Mouse (Mus musculus): ENCODE results near the gene Kif17. TPM values are rescaled to one million over a fixed set of nuclear protein-coding genes. Genes with fewer than 3 reads are reported as not detected.

Gene Kif17
- polyA plus RNA-seq, 1 experiment from 2014 or later, result 4.3 TPM

- WGBS, result under 1% methylated on average over 64 of the region's 64 CpGs
- Histone ChIP-seq H3K4me2 (ENCODE audit: low read depth, low read length) (peak within 1 kb of the TSS; percentile 82), H3K4me1 (ENCODE audit: control insufficient read depth, insufficient read depth, low read length) (peaks cover 16% of the 10 kb centered on the region), H3K27ac (ENCODE audit: low read depth, low read length) (peak within 1 kb of the TSS; percentile 83), H3K27me3 (ENCODE audit: control insufficient read depth, insufficient read depth, low read length) (no peaks in the 10 kb centered on the region), H3K9me3 (ENCODE audit: control insufficient read depth, low read length) (no peaks in the 10 kb centered on the region), H3K36me3 (ENCODE audit: control insufficient read depth, insufficient read depth, low read length) (peaks cover 6% of the 10 kb centered on the region; the same call in 1 of the 2 replicates), H3K4me3 (ENCODE audit: low read depth, low read length) (peak within 1 kb of the TSS; percentile 91), H3K9ac (replicated peaks; ENCODE audit: low read depth, low read length) (peak within 1 kb of the TSS; percentile 81)
- peak; percentile 97 for ATAC-seq (ENCODE audit: low read depth)
Measured at GRCm38 (mm10) chr4:138304340-138305104, 54.3 kb downstream of the Kif17 start, which contains the start of gene Ddost. Gene Ddost, plus strand, starts transcription at chr4:138304730.

- Histone ChIP-seq H3K4me1 (ENCODE audit: control insufficient read depth, insufficient read depth, low read length) (peaks cover 16% of the 10 kb centered on the region), H3K9me3 (ENCODE audit: control insufficient read depth, low read length) (no peaks in the 10 kb centered on the region), H3K36me3 (ENCODE audit: control insufficient read depth, insufficient read depth, low read length) (peaks cover 22% of the 10 kb centered on the region), H3K9ac (replicated peaks; ENCODE audit: low read depth, low read length) (no peak overlapping the region), H3K27me3 (ENCODE audit: control insufficient read depth, insufficient read depth, low read length) (no peaks in the 10 kb centered on the region), H3K4me3 (ENCODE audit: low read depth, low read length) (no peak overlapping the region), H3K4me2 (ENCODE audit: low read depth, low read length) (no peak overlapping the region), H3K27ac (ENCODE audit: low read depth, low read length) (no peak overlapping the region)
- WGBS, result 72% methylated on average over 3 of the region's 3 CpGs
- no peak for ATAC-seq (ENCODE audit: low read depth)
Measured at GRCm38 (mm10) chr4:138307025-138307424, 56.8 kb downstream of the Kif17 start.

GRCm38 (mm10) chr4:138307739-138308138 is 57.5 kb downstream of the Kif17 start:
- WGBS, result 88% methylated on average over 12 of the region's 12 CpGs
- H3K9ac ChIP-seq (replicated peaks; ENCODE audit: low read depth, low read length), result no peak overlapping the region
- H3K27me3 ChIP-seq (ENCODE audit: control insufficient read depth, insufficient read depth, low read length), result no peaks in the 10 kb centered on the region
- H3K4me3 ChIP-seq (ENCODE audit: low read depth, low read length), result no peak overlapping the region
- peaks cover 29% of the 10 kb centered on the region for H3K36me3 ChIP-seq (ENCODE audit: control insufficient read depth, insufficient read depth, low read length)
- H3K4me1 ChIP-seq (ENCODE audit: control insufficient read depth, insufficient read depth, low read length), result peaks cover 16% of the 10 kb centered on the region
- H3K9me3 ChIP-seq (ENCODE audit: control insufficient read depth, low read length), result no peaks in the 10 kb centered on the region
- H3K4me2 ChIP-seq (ENCODE audit: low read depth, low read length), result no peak overlapping the region
- no peak overlapping the region for H3K27ac ChIP-seq (ENCODE audit: low read depth, low read length)
- no peak for ATAC-seq (ENCODE audit: low read depth)

- Histone ChIP-seq H3K4me3 (ENCODE audit: low read depth, low read length) (no peak overlapping the region), H3K9ac (replicated peaks; ENCODE audit: low read depth, low read length) (no peak overlapping the region), H3K36me3 (ENCODE audit: control insufficient read depth, insufficient read depth, low read length) (peaks cover 54% of the 10 kb centered on the region), H3K27ac (ENCODE audit: low read depth, low read length) (no peak overlapping the region), H3K27me3 (ENCODE audit: control insufficient read depth, insufficient read depth, low read length) (no peaks in the 10 kb centered on the region), H3K4me2 (ENCODE audit: low read depth, low read length) (no peak overlapping the region), H3K9me3 (ENCODE audit: control insufficient read depth, low read length) (no peaks in the 10 kb centered on the region), H3K4me1 (ENCODE audit: control insufficient read depth, insufficient read depth, low read length) (peaks cover 5% of the 10 kb centered on the region)
- ATAC-seq (ENCODE audit: low read depth), result no peak
- WGBS, result 96% methylated on average over 19 of the region's 19 CpGs
Measured at GRCm38 (mm10) chr4:138310311-138310910, 60.2 kb downstream of the Kif17 start.

- 69% methylated on average over 8 of the region's 8 CpGs for WGBS
- ATAC-seq (ENCODE audit: low read depth), result peak; percentile 52; the same call in 1 of the 2 replicates
Measured at GRCm38 (mm10) chr4:138311595-138311994, 61.4 kb downstream of the Kif17 start.

GRCm38 (mm10) chr4:138312105-138312504 is 61.9 kb downstream of the Kif17 start:
- H3K4me2 ChIP-seq (ENCODE audit: low read depth, low read length), result no peak overlapping the region
- WGBS, result 93% methylated on average over 3 of the region's 3 CpGs
- no peak overlapping the region for H3K9ac ChIP-seq (replicated peaks; ENCODE audit: low read depth, low read length)

More at GRCm38 (mm10) chr4:138311595-138311994, 61.4 kb downstream of the Kif17 start:
- Histone ChIP-seq H3K9me3 (ENCODE audit: control insufficient read depth, low read length) (no peaks in the 10 kb centered on the region), H3K27me3 (ENCODE audit: control insufficient read depth, insufficient read depth, low read length) (no peaks in the 10 kb centered on the region), H3K4me3 (ENCODE audit: low read depth, low read length) (no peak overlapping the region), H3K27ac (ENCODE audit: low read depth, low read length) (no peak overlapping the region), H3K4me1 (ENCODE audit: control insufficient read depth, insufficient read depth, low read length) (no peaks in the 10 kb centered on the region), H3K36me3 (ENCODE audit: control insufficient read depth, insufficient read depth, low read length) (peaks cover 54% of the 10 kb centered on the region), H3K4me2 (ENCODE audit: low read depth, low read length) (no peak overlapping the region), H3K9ac (replicated peaks; ENCODE audit: low read depth, low read length) (no peak overlapping the region)

GRCm38 (mm10) chr4:138313021-138313420 is 62.8 kb downstream of the Kif17 start:
- no peaks in the 10 kb centered on the region for H3K9me3 ChIP-seq (ENCODE audit: control insufficient read depth, low read length)
- no peak for ATAC-seq (ENCODE audit: low read depth)
- H3K4me3 ChIP-seq (ENCODE audit: low read depth, low read length), result no peak overlapping the region
- no peak overlapping the region for H3K4me2 ChIP-seq (ENCODE audit: low read depth, low read length)
- WGBS, result 86% methylated on average over 11 of the region's 11 CpGs
- H3K4me1 ChIP-seq (ENCODE audit: control insufficient read depth, insufficient read depth, low read length), result no peaks in the 10 kb centered on the region
- no peak overlapping the region for H3K9ac ChIP-seq (replicated peaks; ENCODE audit: low read depth, low read length)
- H3K27ac ChIP-seq (ENCODE audit: low read depth, low read length), result no peak overlapping the region
- H3K36me3 ChIP-seq (ENCODE audit: control insufficient read depth, insufficient read depth, low read length), result peaks cover 63% of the 10 kb centered on the region
- no peaks in the 10 kb centered on the region for H3K27me3 ChIP-seq (ENCODE audit: control insufficient read depth, insufficient read depth, low read length)

More at GRCm38 (mm10) chr4:138312105-138312504, 61.9 kb downstream of the Kif17 start:
- Histone ChIP-seq H3K4me3 (ENCODE audit: low read depth, low read length) (no peak overlapping the region), H3K36me3 (ENCODE audit: control insufficient read depth, insufficient read depth, low read length) (peaks cover 57% of the 10 kb centered on the region), H3K4me1 (ENCODE audit: control insufficient read depth, insufficient read depth, low read length) (no peaks in the 10 kb centered on the region), H3K9me3 (ENCODE audit: control insufficient read depth, low read length) (no peaks in the 10 kb centered on the region), H3K27ac (ENCODE audit: low read depth, low read length) (no peak overlapping the region), H3K27me3 (ENCODE audit: control insufficient read depth, insufficient read depth, low read length) (no peaks in the 10 kb centered on the region)
- ATAC-seq (ENCODE audit: low read depth), result no peak

GRCm38 (mm10) chr4:138313795-138314194 is 63.6 kb downstream of the Kif17 start:
- ATAC-seq (ENCODE audit: low read depth), result no peak
- H3K27me3 ChIP-seq (ENCODE audit: control insufficient read depth, insufficient read depth, low read length), result no peaks in the 10 kb centered on the region
- no peak overlapping the region for H3K4me3 ChIP-seq (ENCODE audit: low read depth, low read length)
- no peaks in the 10 kb centered on the region for H3K4me1 ChIP-seq (ENCODE audit: control insufficient read depth, insufficient read depth, low read length)
- H3K4me2 ChIP-seq (ENCODE audit: low read depth, low read length), result no peak overlapping the region
- 92% methylated on average over 4 of the region's 4 CpGs for WGBS
- H3K9me3 ChIP-seq (ENCODE audit: control insufficient read depth, low read length), result no peaks in the 10 kb centered on the region
- H3K9ac ChIP-seq (replicated peaks; ENCODE audit: low read depth, low read length), result no peak overlapping the region
- no peak overlapping the region for H3K27ac ChIP-seq (ENCODE audit: low read depth, low read length)
- H3K36me3 ChIP-seq (ENCODE audit: control insufficient read depth, insufficient read depth, low read length), result peaks cover 63% of the 10 kb centered on the region

- H3K4me1 ChIP-seq (ENCODE audit: control insufficient read depth, insufficient read depth, low read length), result no peaks in the 10 kb centered on the region
- WGBS, result 70% methylated on average over 9 of the region's 9 CpGs
Measured at GRCm38 (mm10) chr4:138315781-138316180, 65.5 kb downstream of the Kif17 start.

More at GRCm38 (mm10) chr4:138315781-138316180, 65.5 kb downstream of the Kif17 start:
- peaks cover 46% of the 10 kb centered on the region; the same call in 1 of the 2 replicates for H3K36me3 ChIP-seq (ENCODE audit: control insufficient read depth, insufficient read depth, low read length)
- no peak overlapping the region for H3K27ac ChIP-seq (ENCODE audit: low read depth, low read length)
- H3K4me3 ChIP-seq (ENCODE audit: low read depth, low read length), result no peak overlapping the region
- H3K9ac ChIP-seq (replicated peaks; ENCODE audit: low read depth, low read length), result no peak overlapping the region
- H3K4me2 ChIP-seq (ENCODE audit: low read depth, low read length), result no peak overlapping the region
- H3K27me3 ChIP-seq (ENCODE audit: control insufficient read depth, insufficient read depth, low read length), result no peaks in the 10 kb centered on the region
- no peak for ATAC-seq (ENCODE audit: low read depth)
- no peaks in the 10 kb centered on the region for H3K9me3 ChIP-seq (ENCODE audit: control insufficient read depth, low read length)

Data from neural tube, embryonic 14.5 days (tissue).